Mouse (Mus musculus): ENCODE measurements around the gene Marc2.

DNA sequence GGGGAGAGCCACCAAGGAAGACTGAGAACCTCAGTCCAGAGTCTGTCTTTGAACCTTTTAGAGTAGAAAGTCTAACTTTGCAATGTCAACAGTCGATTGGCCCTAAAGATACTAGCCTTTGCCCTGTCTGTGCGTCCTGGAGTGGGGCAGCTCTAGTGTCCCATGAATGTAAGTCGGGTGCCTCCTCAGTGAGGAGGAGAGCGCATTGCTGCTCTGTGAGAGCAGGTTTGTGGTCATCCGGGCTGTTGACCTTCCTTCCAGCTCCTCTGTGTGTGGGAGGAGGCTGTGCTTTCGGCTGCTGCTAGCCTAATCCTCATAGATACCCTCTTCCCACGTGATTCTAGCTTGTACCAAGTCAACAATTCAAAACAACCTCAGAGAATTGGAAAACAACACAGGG is 4.9 kb upstream of the Marc2 start:
- TF ChIP-seq CTCF (IDR thresholded peaks at IDR 0.05; ENCODE audit: borderline replicate concordance, extremely low read depth, insufficient read depth, insufficient read length): no peak
- TF ChIP-seq POLR2A (IDR thresholded peaks at IDR 0.05; ENCODE audit: borderline replicate concordance, extremely low read depth, insufficient read depth, insufficient read length, poor library complexity, severe bottlenecking): no peak

All from brain, embryonic 14.5 days (tissue).